Mouse (Mus musculus) heart, embryonic 14.5 days (tissue): ENCODE results near the gene Gpa33. TPM values are rescaled to one million over a fixed set of nuclear protein-coding genes. Genes with fewer than 3 reads are reported as not detected.

Source experiments
- ATAC-seq: fragments of 200-750 bp; cut with Nextera tagmentation; 2 replicates; pipeline ENCODE4 v1.8.0; 2017; ENCODE audit warnings: low read depth, moderate TSS enrichment; ENCODE audit not compliant: insufficient number of reproducible peaks, insufficient read depth, low FRiP score
- H3K27ac ChIP-seq, 2 experiments: fragments of 200-500 bp in 1 of 2; fragments of 300-500 bp in 1 of 2; sonication (generic) in 1 of 2; replicated peaks in 1 of 2; 2 replicates each; pipeline ENCODE4 v1.5.1; 2012 to 2014; ENCODE audit warnings: low read depth in 2 of 2, low read length in 2 of 2, control low read depth in 1 of 2, mild to moderate bottlenecking in 1 of 2, mixed read lengths in 1 of 2; ENCODE audit not compliant: control insufficient read depth in 1 of 2, insufficient read depth in 1 of 2
- H3K27me3 ChIP-seq: fragments of 300-500 bp; sonication (generic); 2 replicates; pipeline ENCODE4 v1.6.1; 2014; ENCODE audit warnings: mild to moderate bottlenecking, low read length, control low read depth; ENCODE audit not compliant: control insufficient read depth, insufficient read depth
- H3K36me3 ChIP-seq: fragments of 300-500 bp; sonication (generic); 2 replicates; pipeline ENCODE4 v1.6.1; 2014; ENCODE audit warnings: mild to moderate bottlenecking, control low read depth, low read length, mixed read lengths; ENCODE audit not compliant: control insufficient read depth, insufficient read depth
- H3K4me1 ChIP-seq, 2 experiments: fragments of 200-500 bp in 1 of 2; fragments of 300-500 bp in 1 of 2; sonication (generic) in 1 of 2; 2 replicates each; pipeline ENCODE4 v1.6.1; 2012 to 2014; ENCODE audit warnings: low read length in 2 of 2, control low read depth in 1 of 2, mixed read lengths in 1 of 2; ENCODE audit not compliant: control insufficient read depth in 2 of 2, insufficient read depth in 2 of 2
- H3K4me2 ChIP-seq: fragments of 300-500 bp; sonication (generic); 2 replicates; pipeline ENCODE4 v1.6.1; 2014; ENCODE audit warnings: mild to moderate bottlenecking, low read length
- H3K4me3 ChIP-seq, 2 experiments: fragments of 200-500 bp in 1 of 2; fragments of 300-500 bp in 1 of 2; sonication (generic) in 1 of 2; 2 replicates each; pipeline ENCODE4 v1.5.1; 2012 to 2014; ENCODE audit warnings: low read length in 2 of 2, mild to moderate bottlenecking in 2 of 2, control low read depth in 1 of 2, low read depth in 1 of 2, moderate library complexity in 1 of 2; ENCODE audit not compliant: control insufficient read depth in 1 of 2, insufficient read depth in 1 of 2
- H3K9ac ChIP-seq: fragments of 300-500 bp; sonication (generic); 2 replicates; pipeline ENCODE4 v1.6.1; 2014; ENCODE audit warnings: mild to moderate bottlenecking, low read length
- H3K9me3 ChIP-seq: fragments of 300-500 bp; sonication (generic); 2 replicates; pipeline ENCODE4 v1.6.1; 2016; ENCODE audit warnings: low read length, control low read depth; ENCODE audit not compliant: control insufficient read depth
- WGBS: fragments of 180-500 bp; shearing (Covaris S2); extraction: QIAGEN DNeasy Blood & Tissue Kit; methylation state at CpG from one replicate; pipeline ENCODE4 v1.1.7; 2014; 5-methylcytosine and 5-hydroxymethylcytosine counted together
- polyA plus RNA-seq: library from polyadenylated mRNA; unstranded; fragments of >200 nt; fragmentation: Nextera tagmentation; extraction: Ambion mirVana; gene quantifications from 2 replicates; pipeline ENCODE4 v1.2.1, GENCODE M21; 2014

Gpa33 gene
- polyA plus RNA-seq, 1 experiment from 2014 or later, result 0.18 TPM

DNA sequence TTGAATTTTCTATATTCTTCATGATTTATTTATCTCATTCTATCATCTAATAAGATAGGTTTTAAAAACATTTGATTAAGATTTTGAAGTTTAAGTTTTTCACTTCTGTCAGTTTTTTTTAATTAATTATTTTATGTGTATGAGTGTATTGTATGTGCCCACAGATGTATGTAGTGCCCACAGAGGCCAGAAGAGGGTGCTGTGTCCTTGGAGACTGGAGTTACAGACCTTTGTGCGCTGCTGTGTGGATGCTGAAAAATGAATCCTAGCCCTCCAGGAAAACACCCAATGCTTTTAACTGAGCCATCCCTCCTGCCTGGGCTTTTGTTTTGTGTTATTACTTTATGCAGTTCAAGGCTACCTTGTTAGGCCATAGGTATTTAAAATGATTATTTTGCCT is 7.0 kb upstream of the Gpa33 start:
- Histone ChIP-seq H3K4me1 (peaks cover 12 to 24% of the 10 kb centered on the region in 2 experiments), H3K9ac (no peak overlapping the region), H3K36me3 (peaks cover 57% of the 10 kb centered on the region), H3K9me3 (no peaks in the 10 kb centered on the region), H3K27me3 (no peaks in the 10 kb centered on the region), H3K4me3 (no peak overlapping the region), H3K4me2 (no peak overlapping the region), H3K27ac (no peak overlapping the region)
- ATAC-seq, result no peak
- WGBS, result 96% methylated on average over 1 of the region's 1 CpGs

DNA sequence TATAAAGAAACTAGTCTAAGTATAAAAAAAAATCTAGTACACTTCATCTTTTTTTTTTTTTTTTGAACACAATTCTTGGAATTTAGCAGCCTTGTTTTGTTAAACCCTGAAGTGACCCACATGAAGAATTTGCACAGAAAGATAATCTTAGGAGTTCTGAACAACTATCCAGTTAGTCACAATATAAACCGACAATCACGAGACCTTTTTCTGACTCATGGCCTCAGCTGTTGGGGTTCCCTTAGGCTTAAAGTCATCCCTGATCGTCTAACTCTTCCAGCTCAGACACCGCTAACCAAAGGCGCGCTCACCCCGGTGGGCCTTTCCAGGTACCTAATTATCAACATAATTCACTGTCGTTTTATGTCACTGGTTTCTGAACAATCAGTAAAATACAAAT is 6.3 kb upstream of the Gpa33 start:
- H3K27me3 ChIP-seq, result no peaks in the 10 kb centered on the region
- peaks cover 18 to 30% of the 10 kb centered on the region in 2 experiments for H3K4me1 ChIP-seq
- no peak for ATAC-seq
- WGBS, result 87% methylated on average over 8 of the region's 8 CpGs
- H3K36me3 ChIP-seq, result peaks cover 51% of the 10 kb centered on the region
- H3K27ac ChIP-seq, result no peak overlapping the region
- H3K4me2 ChIP-seq, result no peak overlapping the region
- H3K9ac ChIP-seq, result no peak overlapping the region
- no peaks in the 10 kb centered on the region for H3K9me3 ChIP-seq
- H3K4me3 ChIP-seq, result no peak overlapping the region

DNA sequence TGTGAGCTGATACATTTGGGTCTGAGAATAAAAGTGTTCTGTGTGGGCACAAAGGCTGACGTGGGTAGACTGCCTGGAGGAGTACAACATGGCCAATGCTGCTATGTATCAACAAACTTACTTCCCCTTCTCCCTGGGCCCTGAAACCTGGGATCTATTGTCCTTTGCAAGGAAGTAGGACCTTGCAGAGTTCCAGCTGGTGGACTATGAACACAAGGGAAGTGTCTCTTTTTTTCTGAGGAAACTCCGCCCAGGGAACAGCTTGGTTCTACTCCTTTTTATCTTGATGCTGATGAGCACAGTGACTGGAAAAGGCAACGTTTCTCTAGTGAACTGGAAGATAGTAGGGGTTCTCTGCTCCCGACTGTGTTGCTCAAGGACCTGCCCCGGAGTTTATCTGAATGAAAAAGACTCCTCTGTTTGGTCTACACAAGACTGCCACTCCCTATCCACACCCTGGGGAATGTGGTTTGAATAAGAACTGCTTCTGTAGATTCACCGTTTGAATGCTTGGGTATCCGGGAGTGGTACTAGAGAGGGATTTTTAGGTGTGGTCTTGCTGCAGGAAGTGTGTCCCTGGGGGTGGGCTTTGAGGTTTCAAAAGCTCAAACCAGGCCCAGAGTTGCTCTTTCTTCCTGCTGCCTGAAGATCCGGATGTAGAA is 5.0 kb upstream of the Gpa33 start:
- H3K27me3 ChIP-seq, result no peaks in the 10 kb centered on the region
- H3K4me3 ChIP-seq, result no peak overlapping the region
- peaks cover 44% of the 10 kb centered on the region for H3K36me3 ChIP-seq
- H3K9ac ChIP-seq, result no peak overlapping the region
- H3K4me2 ChIP-seq, result peak overlapping the region; percentile 31
- WGBS, result 52% methylated on average over 8 of the region's 8 CpGs
- ATAC-seq, result no peak
- H3K4me1 ChIP-seq, result peaks cover 23 to 35% of the 10 kb centered on the region in 2 experiments
- H3K9me3 ChIP-seq, result no peaks in the 10 kb centered on the region
- H3K27ac ChIP-seq, result no peak overlapping the region

DNA sequence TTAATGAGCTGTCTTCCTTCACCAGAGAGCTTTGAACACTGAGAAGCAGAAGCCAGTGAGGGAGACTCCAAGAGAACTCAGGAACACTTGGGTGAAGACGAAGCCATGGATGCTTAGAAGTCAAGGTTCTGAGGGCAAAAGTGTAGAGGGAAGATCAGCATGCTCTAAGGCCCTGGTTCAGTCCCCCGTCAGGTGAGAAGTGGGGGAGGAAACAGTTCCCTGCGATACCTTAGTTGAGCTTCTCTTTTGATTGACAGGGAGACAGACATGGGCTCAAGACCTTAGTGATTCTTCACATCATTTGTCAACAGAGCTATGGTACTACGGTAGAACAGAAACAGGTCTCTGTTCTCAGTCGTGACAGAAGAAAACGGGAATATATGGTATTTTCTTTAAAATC is 3.7 kb upstream of the Gpa33 start:
- Histone ChIP-seq H3K27ac (peak overlapping the region; percentile 98 to 99; a peak in 2 of 4 replicates), H3K4me2 (peak overlapping the region; percentile 73), H3K9ac (peak overlapping the region; percentile 88), H3K9me3 (no peaks in the 10 kb centered on the region), H3K4me1 (peaks cover 31 to 48% of the 10 kb centered on the region in 2 experiments), H3K36me3 (peaks cover 32% of the 10 kb centered on the region), H3K4me3 (peak overlapping the region; percentile 52 to 59), H3K27me3 (no peaks in the 10 kb centered on the region)
- 62% methylated on average over 6 of the region's 6 CpGs for WGBS
- no peak for ATAC-seq

DNA sequence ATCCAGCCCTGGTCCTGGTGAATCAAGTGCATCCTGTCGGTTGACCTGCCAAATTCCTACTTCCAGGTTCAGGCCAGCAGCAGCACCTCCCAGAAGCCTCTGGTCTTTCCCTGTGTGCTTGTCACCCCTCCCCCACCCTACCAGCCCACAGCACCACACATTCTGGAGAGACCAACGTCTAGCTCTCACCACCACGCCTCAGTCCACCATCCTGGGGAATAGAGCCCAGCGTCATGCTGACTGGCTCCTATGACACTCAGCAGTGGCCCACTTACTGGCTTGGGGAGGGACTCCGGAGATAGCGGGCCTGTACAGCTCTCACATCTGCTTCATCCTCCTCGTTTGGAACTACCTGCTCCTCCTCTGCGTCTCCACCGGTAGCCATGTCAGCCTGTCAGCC is 3.2 kb upstream of the Gpa33 start:
- H3K9me3 ChIP-seq, result no peaks in the 10 kb centered on the region
- peak overlapping the region; percentile 73 for H3K4me2 ChIP-seq
- H3K9ac ChIP-seq, result peak overlapping the region; percentile 88
- no peaks in the 10 kb centered on the region for H3K27me3 ChIP-seq
- H3K4me1 ChIP-seq, result peaks cover 36 to 53% of the 10 kb centered on the region in 2 experiments
- WGBS, result 14% methylated on average over 9 of the region's 9 CpGs
- H3K4me3 ChIP-seq, result peak overlapping the region; percentile 52 to 59
- peaks cover 27% of the 10 kb centered on the region for H3K36me3 ChIP-seq
- ATAC-seq, result peak; percentile 58
- H3K27ac ChIP-seq, result peak overlapping the region; percentile 98 to 99

DNA sequence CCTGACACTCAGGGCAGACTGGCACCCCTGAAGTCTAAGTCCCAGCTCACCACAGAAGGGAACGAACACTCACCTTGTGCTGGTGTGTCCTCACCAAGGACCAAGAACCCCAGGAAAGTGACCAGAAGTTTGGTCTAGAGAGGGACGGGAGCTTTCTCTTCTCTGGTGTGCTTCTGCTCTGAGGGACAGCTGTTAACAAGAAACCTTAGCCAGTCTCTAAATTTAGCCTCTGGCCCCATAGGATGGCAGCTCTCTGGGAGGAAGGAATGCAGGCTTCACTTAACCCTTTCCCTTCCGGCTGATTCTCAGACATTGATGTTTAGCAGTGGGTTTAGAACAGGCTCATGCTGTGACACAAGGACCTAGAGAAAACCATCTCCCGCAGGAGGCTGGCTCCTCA is 2.3 kb upstream of the Gpa33 start, which contains the start of gene Dusp27:
TSS of gene Dusp27 (minus strand) at position 204 of the 400 bp plus-strand sequence.
- peak within 1 kb of the TSS; percentile 73 for H3K4me2 ChIP-seq
- H3K4me1 ChIP-seq, result peaks cover 42 to 55% of the 10 kb centered on the region in 2 experiments
- no peaks in the 10 kb centered on the region for H3K27me3 ChIP-seq
- H3K4me3 ChIP-seq, result peak within 1 kb of the TSS; percentile 52 to 59
- WGBS, result 9% methylated on average over 4 of the region's 4 CpGs
- H3K9ac ChIP-seq, result peak within 1 kb of the TSS; percentile 88
- peaks cover 23% of the 10 kb centered on the region for H3K36me3 ChIP-seq
- ATAC-seq, result peak; percentile 60
- H3K9me3 ChIP-seq, result no peaks in the 10 kb centered on the region
- H3K27ac ChIP-seq, result peak within 1 kb of the TSS; percentile 98 to 99

DNA sequence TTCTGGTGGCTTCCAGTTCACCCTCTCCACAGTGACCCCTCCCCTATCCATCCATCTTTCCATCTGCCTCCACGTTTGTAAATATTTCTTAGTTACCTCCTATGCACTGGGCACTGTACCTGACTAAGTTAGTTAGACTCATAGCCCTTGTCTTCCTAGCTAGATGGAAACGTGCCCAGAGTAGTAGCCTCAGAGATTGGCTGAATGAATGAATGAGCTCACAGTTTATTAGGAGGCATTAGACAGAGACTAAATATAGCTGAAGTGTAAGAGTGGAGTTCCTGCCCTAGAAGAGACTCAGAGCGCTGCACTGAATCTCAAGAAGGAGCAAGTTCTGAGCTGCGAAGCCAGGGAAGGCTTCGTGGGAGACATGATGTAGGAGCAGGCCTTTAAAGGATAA is 1.5 kb upstream of the Gpa33 start:
- H3K4me2 ChIP-seq, result peak overlapping the region; percentile 73
- no peak overlapping the region for H3K4me3 ChIP-seq
- no peak overlapping the region for H3K9ac ChIP-seq
- 44% methylated on average over 5 of the region's 5 CpGs for WGBS
- peak; percentile 32; the same call in 1 of the 2 replicates for ATAC-seq
- no peaks in the 10 kb centered on the region for H3K27me3 ChIP-seq
- H3K27ac ChIP-seq, result peak overlapping the region; percentile 98 to 99
- H3K36me3 ChIP-seq, result peaks cover 19% of the 10 kb centered on the region
- H3K4me1 ChIP-seq, result peaks cover 44 to 55% of the 10 kb centered on the region in 2 experiments
- no peaks in the 10 kb centered on the region for H3K9me3 ChIP-seq
